Mouse (Mus musculus): Measurements from ENCODE around the gene Prkaca.
"Not testable (repeated sequence)": the region's sequence is repeated elsewhere in the genome, so short reads cannot be mapped to it uniquely, and the experiment has no call there.

Prkaca gene

DNA sequence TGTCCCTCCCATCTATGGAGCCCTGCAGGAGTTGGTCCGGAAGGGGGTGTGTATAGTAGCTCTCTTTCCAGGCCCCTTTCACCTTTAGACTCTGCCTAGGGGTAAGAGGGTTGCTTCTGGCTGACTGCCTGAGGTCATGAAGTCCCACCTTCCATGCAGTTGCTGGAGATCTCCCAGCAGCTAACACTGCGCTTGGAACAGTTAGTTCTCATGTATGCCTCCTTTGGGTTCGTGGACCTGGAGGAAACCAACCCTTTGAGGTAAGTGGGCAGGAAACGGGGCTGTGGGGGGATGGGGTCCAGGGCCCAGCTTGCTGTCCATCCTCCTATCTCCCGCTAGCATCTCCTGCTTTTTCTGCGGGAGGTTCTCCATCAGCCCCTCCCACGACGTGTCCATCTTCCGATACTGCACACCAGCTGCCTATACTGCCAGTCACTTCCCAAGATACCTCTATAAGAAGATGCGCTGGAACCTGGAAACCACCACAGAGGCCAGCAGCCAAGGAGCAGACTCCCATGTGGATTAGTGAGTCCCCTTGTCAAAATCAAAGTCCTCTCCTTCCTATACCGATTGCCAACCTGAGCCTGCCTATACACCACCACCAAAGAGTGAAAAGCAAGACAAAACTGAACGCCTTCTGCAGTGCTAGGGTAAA is 30.3 kb downstream of the Prkaca start:
- DNase-seq, result peak; percentile 47

DNA sequence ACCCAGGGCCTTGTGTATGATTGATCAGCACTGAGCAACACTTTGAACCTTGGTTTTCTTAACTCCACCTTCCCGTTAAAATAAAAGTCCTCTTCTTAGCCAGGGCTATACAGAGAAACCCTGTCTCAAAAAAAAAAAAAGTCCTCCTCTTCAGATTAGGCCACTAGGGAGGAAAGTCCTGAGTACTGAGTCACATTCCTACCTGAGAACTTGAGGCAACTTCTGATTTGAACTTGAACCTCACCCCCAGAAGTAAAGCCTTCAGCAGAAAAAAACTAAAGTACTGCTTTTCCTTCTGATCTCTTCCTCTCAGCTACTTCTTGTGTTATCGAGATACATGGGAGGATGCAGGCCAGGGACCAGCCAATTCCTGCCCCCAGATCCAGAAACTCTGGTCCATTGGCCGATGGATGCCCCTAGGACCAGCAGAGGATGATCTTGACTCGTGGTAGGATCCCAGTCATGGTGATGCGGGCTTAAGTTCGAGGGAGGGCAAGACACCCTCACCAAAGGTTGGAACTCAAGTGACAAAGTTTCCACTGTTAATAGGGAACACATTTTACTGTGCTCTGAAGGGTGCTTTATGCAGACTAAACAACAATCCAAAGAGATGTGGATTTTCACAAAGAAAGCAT is 30.9 kb downstream of the Prkaca start:
- DNase-seq, result no peak

DNA sequence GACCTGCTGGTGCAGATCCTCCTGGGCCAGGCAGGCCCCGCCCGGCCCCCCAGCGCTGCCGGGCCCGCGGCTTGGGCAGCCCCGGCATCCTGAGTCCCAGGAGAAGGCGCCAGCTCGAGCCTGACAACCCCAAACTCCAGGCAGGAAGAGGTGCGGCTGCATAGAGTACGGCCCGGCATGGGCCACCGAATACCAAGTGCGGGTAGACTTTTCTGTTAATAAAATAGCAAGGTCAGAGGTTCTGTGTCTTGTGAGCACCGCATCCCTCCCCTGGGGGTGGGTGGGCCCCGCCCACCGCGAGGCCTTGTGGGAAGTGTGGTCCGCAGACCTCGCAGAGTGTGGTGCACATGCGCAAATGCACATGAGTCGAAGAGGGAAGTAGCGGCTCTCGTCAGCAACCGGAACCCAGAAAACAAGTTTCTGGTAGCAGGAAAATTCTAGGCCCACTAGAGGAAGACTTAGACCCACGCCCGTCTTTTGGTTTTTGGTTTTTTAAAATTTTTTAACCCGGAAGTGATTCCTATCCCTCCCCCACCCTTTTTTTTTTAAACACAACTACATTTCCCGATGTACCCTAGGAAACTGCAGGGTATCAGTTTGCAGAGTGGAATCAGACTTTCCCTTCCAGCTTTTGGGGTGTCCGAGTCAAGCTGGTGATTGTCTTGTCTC is 31.9 kb downstream of the Prkaca start:
- peak; percentile 96 for DNase-seq

DNA sequence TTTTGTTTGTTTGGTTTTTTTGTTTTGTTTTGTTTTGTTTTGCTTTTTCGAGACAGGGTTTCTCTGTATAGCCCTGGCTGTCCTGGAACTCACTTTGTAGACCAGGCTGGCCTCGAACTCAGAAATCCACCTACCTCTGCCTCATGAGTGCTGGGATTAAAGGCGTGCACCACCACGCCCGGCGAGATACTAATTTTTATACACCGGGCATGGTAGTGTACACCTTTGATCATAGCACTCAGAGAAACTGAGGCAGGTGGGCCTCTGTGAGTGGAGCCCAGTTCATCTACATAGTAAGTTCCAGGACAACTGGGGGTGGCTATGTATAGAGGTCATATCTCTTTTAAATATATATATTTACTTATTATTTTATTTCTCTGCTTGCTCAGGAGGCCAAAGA is 32.7 kb downstream of the Prkaca start:
- not testable (repeated sequence) for DNase-seq

DNA sequence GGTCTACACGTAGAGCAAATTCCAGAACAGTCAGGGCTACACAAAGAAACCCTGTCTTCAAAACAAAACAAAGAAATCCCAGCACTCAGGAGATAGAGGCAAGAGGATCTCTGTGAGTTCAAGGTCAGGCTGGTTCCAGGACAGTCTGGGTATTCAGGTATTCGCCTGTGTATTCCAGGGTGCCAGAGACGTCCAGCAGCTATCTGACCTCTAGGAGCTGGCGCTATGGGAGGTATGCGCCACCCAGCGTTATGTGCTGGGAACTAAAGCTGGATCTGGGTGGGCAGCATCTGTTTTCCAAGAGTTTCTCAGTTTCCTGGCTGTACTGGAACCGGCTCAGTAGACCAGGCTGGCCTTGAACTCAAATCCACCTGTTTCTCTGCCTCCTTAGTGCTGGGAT is 35.6 kb downstream of the Prkaca start:
- peak; percentile 35 for DNase-seq

DNA sequence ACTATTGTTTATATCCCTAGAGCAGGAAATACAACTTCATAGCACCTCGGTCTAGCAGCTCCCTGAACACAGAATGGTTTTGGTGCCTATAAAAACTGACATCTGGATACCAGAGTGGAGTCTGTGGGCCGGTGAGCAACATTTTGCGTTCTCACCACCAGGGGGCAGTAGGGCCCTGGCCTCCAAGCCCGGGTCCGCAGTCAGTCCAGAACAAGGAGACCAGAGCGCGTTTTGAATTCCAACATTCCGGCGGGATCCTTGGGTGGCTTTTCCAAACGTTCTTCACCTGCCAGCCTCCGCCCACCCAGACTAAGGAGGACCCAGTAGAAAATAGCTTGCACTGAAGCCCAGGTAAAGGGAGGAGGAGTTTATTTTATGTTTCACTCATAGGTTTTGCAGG is 37.1 kb downstream of the Prkaca start:
- DNase-seq, result peak; percentile 95

DNA sequence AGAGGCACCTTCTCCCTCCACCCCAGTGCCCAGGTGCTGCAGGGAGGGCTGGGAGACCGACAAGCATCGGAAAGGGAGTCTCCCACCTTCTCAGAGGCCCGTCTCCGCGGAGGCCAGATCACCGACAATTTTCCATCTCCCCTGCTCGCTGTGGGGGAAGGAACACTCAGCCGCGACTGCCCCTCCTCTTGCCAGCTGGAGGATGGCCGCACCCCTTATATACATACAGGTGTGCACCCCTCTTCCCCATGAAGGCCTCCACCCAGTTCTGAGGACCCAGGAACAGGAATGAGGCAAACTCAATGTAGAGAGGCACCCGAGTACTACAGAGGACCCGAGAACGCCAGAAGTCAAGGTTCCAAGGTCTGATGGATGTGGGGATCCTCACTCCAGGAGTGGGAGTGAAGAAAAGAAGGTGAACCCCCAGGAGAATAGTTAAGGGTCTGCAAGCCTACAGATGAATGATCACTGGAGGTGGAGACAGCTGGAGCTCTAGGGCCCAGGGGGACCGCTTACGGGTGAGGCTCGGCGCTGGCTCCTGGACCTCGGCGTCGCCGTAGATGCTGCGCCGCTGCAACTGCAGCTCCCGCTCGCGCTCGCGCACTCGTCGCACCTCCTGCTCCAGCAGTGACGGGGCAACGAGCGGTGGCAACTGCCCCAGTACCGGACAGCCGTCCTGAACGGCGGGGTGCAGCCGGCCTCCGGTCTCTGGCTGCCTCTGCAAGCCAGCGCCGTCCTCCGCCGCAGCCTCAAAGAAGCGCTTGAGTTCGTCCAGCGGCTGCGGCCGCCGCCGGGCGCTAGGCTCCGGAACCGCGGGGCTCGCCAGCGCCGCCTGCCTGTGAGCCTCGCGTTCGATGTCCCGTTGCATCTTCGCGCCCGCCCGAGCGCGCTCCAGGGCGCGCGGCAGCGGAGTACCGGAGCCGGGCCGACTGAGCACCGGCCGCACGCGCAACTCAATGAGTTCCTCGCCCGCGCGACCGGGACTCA is 38.1 kb downstream of the Prkaca start:
- DNase-seq, result peak; percentile 91

DNA sequence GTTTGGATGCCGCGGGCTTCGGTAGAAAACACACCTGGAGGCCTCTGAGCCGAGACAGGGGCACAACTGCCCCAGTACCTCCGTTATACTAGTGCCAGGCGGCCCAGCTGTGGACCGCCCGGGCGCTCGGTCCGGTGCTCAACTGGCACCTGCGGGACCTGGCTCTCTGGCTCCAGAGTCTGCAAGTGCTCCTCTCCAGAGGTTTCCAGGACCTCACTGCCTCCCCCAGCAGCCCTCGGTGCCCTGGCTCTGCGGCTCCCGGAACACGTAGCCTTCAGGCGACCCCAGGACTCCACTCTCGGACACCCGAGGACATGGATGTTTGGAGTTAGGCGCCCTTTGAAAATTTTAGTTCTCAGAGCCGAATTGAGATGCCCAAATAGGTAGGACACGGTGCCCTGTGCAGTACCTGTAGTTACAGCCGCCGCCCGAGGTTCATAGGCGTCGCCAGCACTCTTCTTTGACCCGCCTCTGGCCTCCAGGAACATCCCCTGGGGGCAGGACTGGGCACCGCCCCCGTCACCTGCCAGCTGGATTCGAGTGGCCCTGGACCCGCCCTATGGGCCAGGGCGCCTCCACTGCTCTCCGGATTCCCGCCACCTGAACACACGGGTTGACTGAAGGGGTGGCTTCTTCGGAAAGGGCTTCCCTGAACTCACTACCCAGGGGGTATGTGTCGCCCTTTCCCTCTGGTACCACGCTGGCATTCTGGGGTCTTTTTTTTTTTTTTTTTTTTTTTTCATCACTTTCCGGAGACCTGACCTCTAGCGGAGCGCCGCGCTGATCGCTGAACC is 39.1 kb downstream of the Prkaca start, which contains the start of gene 2210011C24Rik:
2210011C24Rik (minus strand) TSS at position 467 of the 794 bp plus-strand sequence.
- peak; percentile 79 for DNase-seq

DNA sequence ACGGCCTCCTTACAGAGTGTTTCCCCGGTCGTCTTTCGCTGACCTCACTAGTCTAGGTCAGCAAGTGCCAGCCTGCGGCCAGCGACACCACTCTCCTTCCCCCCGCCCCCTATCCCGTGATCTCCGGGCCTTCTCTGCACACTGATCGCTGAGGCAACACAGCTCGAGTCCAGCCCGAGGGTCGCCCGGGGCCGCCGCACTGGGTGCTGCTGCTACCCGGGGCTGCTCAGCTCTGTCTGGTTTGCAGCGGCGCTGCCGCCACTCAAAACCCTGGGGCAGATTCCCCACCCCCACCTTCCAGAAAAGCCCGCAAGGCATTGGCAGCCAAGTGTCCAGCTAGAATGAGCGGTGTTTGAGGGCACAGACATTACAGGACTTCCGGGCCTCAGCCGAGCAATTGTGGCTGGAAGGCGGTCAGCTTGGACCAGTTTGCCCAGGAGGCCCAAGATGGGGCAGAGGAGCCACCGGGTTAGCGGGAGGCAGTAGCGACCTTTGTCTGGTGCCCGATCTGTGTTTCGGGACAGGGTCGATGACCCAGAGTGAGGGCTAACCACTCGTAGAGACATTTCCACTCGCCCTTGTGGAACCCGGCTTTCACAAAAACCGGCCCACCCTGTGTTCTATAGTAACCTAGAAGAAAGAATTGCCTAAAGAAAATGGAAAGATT is 39.8 kb downstream of the Prkaca start:
- DNase-seq, result peak; percentile 70

DNA sequence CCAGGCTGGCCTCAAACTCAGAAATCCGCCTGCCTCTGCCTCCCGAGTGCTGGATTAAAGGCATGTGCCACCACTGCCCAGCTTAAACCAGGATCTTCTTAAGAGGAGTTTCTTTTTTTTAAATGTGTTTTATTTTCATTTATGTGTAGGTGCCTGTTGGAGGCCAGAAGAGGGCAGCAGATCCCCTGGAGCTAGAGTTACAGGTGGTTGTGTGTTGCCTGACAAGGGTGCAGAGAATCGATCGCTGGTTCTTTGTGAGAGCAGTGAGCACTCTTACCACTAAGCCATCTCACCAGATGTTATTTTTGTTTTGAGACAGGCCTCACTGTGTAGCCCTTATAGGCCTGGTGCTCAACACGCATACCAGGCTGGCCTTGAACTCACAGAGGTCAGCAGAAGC is 43.0 kb downstream of the Prkaca start:
- no peak for DNase-seq

DNA sequence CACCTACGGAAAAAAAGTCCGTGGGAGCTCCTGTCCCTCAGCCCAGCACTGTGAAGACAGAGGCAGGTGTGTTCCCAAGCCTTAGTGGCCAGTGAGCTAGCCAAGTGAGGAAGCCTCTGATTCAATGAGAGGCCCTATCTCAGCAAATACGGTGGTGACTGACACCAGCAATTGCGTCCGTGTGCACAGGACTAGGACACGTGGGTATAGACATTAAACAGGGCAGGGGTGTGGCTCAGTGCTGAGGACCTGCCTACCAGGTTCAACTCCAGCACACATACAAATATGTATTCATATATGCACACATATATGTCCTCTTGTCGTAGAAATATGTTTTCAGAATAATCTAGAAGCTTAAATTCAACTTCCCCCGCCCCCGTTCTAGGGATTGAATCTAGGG is 46.9 kb downstream of the Prkaca start:
- DNase-seq, result no peak

DNA sequence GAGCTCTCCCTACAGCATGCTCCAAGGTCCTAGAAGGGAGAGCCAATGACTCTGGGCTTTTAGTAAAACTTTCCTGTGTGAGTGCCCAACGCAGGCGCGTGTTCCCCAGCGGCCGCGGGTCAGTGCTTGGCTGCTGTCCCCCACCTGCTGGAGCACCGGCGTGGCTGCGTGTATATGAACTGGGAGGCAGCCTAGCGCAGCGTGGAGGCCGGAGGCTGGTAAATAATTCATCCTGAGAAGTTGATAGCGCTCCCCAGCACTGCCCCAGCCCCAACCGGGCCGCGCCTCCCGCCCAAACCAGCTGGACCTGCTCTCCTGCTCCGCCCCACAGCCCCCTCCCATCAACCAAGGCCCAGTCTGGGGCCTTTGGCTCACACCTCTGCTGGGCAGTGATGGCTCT is 48.3 kb downstream of the Prkaca start, which contains the start of gene Palm3:
Palm3 (plus strand) TSS at position 376 of the 400 bp plus-strand sequence.
- DNase-seq, result peak; percentile 84

DNA sequence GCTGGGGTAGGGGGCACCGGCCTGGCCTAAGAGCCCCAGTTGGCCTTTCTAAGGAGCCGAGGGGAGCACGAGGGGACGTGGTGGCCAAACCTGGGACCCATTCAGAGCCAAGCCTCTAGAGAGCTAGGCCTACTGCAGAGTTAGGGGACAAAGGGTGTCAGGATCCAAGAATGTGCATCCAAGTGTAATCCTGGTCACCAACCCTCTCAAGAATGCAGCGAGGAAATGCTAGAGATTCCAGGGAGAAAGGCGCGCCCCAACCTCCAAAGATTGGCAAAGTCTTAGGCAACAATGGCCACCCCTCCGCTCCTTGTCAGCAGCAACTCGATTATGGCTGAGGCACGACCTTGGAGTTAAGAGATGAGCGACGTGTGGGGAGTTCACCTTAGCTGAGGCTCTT is 48.8 kb downstream of the Prkaca start:
- DNase-seq, result peak; percentile 30

DNA sequence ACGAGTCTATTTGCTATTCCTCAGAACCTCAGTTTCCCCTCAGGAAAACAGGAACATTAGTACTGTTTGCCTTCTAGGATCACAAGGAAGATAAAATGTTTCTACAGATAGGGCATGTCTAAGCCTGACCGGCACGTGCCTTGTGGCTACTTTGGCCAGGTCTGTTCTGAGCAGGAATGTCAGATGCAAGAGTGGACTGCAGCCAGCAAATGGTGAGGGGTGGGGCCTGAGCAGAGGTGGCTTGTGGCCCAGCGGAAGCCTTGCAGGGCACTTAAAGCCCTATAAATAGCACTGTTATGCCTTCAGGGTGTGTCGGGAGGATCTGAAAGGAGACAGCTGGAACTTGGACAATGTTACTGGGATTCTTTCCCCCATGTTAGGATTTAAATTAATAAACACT is 50.3 kb downstream of the Prkaca start:
- DNase-seq, result peak; percentile 84

DNA sequence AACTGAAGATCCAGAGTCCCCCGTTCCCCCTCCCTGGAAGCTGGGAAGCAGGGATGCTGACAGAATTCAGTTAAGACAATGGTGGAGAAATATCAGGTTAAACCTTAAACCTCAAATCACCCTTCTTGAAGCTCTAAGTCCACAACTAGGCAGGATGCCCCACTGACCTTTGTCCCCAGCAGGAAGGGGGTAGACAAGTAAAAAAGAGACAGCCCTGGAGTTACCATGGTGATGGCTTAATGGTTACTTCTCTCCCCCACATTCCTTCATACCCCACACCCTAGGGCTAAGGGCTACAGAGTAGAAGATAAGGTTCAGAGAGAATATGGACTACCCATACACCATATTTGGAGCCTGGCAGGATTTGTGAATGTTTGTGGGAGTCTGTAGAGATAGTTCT is 50.8 kb downstream of the Prkaca start:
- peak; percentile 70 for DNase-seq

DNA sequence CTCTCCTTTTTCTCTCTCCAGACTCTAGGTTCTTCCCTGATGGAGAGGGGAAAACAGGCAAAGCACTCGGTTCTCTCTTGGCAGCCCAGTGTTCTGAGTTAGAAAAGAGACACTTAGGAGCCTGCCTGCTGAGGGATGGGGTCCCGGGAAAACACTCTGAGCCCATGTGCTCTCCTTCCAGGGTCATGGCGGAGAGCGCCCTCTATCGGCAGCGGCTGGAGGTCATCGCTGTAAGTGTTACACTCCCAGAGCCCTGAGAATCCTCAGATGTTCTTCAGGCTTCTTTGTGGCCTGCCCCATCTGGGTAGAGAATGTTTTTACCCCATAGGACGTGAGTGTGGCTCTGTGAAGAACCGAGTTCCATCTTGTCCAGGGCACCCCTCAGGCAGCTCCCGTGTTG is 51.4 kb downstream of the Prkaca start:
- peak; percentile 85 for DNase-seq

DNA sequence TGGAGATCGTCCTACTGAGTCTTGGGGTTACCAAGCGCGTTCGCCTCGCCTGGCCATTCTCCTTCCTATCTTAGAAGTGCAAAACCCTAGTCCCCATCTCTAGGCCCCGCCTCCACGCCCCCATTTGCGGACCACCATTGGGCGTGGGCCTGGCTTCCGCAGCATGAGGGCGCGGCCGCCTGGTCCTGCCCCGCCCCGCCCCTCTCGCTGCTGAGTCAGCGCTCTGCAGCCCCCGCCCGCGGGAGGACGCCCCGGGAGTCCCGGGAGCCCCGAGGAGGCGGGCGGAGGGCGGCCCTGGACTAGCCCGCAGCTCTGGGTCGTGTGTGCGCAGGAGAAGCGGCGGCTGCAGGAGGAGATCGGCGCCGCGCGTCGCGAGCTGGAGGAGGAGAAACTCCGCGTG is 53.1 kb downstream of the Prkaca start:
- DNase-seq, result peak; percentile 85

DNA sequence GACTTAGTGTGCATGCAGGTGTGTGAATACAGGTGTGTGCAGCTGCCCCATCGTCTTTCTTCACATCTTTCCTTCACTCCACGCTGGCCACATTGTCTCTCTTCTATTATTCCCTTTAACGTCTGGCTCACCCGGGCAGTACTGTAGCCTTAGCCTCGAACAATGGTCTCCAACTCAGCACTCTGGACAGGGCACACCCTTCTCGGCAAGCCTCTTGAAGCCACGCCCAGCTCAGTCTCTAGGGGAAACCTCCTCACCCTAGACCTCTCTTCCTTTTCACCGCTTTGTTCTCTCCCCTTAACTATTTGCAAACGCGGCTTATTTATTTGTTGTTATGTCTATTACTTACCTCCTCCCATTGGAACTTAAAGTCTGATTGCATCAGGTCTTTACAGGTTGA is 54.7 kb downstream of the Prkaca start:
- no peak for DNase-seq

DNA sequence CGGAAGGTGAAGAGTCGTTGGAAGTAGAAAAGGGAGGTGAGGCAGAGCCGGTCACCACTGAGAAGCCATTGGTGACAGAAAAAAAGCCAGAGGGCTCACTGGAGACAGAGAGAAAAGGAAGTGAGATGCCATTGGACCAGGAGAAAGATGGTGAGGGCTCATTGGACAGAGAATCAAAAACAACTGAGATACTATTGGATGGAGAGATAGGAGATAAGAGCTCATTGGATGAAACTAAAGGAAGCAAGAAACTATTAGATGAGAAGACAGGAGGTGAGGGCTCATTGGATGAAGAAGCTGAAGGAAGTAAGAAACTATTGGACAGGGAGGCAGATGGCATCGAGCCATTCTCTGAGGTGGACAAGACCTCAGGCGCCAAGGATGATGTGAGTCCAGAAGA is 56.5 kb downstream of the Prkaca start:
- no peak for DNase-seq

DNA sequence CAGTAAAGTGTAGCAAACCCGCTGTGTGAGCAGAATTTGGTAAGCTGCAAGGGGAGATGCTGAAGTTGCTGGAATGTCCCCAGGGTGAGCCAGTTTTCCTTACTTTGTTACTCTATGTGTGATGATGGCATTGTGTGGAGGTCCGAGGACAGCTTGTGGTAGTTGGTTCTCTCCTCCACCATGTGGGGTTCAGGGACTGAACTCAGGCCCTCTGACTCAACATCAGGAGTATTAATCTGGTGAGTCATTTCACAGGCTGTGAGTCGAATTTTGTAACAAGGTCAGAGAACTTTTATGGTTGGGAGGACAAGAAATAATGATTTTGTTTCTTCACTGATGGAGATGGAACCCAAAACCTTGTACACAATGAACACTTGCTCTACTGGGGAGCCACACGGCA is 60.0 kb downstream of the Prkaca start:
- DNase-seq, result no peak

DNA sequence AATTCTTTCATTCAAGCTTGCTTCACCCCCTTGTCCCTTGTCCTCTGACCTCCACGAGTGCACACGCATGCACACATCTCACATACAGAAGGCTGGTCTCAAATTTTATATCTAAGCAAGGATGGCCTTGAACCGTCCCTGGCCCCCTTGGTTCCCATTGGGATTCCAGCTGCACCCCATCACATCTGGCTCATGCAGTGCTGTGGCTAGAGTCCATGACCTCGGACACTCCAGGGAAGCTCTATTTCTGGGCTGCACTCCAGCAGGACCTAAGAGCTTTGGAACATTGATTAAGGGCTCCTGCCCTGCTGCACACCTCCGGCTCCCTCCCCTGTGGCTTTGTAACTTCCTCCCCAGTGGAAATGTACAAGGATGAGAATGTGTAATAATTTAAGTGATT is 65.2 kb downstream of the Prkaca start:
- peak; percentile 70 for DNase-seq

All from kidney, postnatal 10 days (tissue).